Mouse (Mus musculus): Measurements from ENCODE around the gene Dst. TPM values are rescaled to one million over a fixed set of nuclear protein-coding genes. Genes with fewer than 3 reads are reported as not detected.

Dst gene
- polyA plus RNA-seq, 1 experiment from 2014 or later, result 44.5 TPM

DNA sequence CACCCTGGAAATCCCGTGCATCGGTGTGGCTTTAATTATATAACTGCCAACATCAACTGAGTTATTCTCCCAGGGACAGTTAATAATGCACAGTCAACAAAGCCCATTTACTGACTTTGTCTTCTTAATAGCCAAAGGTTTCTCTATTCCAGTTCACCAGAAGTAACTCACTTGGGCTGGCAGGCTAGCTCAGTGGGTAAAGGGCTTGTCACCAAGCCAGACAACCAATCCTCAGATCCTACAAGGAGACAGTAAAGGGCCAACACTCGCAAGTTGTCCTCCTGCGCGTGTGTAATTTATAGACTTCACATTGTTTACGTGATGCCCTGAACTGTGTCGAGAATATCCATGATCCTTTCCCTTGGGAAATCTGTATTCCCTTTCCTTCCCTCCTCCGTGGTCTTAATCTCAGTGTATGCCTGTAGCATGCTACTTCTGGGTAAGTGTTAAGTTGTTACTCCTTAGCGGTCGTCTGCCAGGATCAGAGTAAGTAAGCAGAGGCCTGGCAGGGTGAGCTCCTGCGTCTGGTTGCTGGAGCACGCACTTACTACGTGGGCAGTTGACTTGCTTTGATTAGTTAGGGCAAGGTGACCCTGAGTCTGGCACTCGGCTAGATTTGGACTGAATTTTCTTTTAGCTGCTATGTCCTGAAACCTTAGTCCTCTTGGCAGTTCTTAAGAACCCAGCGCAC is 338.1 kb downstream of the Dst start:
- Histone ChIP-seq H3K27me3 (no peaks in the 10 kb centered on the region), H3K4me1 (no peaks in the 10 kb centered on the region), H3K9me3 (replicated peaks) (no peaks in the 10 kb centered on the region), H3K4me2 (replicated peaks) (no peak overlapping the region), H3K36me3 (peaks cover 58% of the 10 kb centered on the region), H3K9ac (no peak overlapping the region), H3K4me3 (no peak overlapping the region), H3K27ac (no peak overlapping the region)
- 91% methylated on average over 15 of the region's 15 CpGs for WGBS
- no peak for ATAC-seq (ENCODE audit: low FRiP score)

- Histone ChIP-seq H3K4me1 (no peaks in the 10 kb centered on the region), H3K4me2 (replicated peaks) (no peak overlapping the region), H3K9me3 (replicated peaks) (no peaks in the 10 kb centered on the region), H3K36me3 (peaks cover 63% of the 10 kb centered on the region), H3K9ac (no peak overlapping the region), H3K27me3 (no peaks in the 10 kb centered on the region), H3K4me3 (no peak overlapping the region), H3K27ac (no peak overlapping the region)
- WGBS, result 93% methylated on average over 8 of the region's 8 CpGs
- ATAC-seq (ENCODE audit: low FRiP score), result no peak
Observed at GRCm38 (mm10) chr1:34246642-34246987, 338.6 kb downstream of the Dst start.

GRCm38 (mm10) chr1:34251137-34251536 is 343.1 kb downstream of the Dst start:
- 95% methylated on average over 13 of the region's 13 CpGs for WGBS
- Histone ChIP-seq H3K4me1 (no peaks in the 10 kb centered on the region), H3K36me3 (peaks cover 74% of the 10 kb centered on the region), H3K4me2 (replicated peaks) (no peak overlapping the region), H3K9ac (no peak overlapping the region), H3K27ac (no peak overlapping the region), H3K4me3 (no peak overlapping the region), H3K27me3 (no peaks in the 10 kb centered on the region), H3K9me3 (replicated peaks) (no peaks in the 10 kb centered on the region)
- ATAC-seq (ENCODE audit: low FRiP score), result no peak

DNA sequence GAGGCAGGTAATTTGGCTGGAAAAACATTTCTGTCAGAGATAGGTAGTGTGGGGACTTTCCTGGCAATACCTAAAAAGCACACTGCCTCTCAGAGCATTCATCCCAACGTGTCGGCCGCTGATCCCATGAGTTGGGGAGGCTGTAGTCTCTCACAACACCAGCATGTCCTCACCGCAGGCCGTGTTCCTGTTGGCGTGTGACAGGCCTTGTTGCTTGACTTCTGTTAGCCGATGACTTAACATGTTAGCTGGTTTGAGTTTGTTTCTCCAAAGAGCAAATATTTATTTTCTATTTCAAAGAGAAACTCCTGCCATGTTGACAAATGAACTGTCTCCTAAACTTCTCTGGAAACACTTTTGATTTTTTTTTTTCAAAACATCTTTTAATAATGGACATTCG is 344.2 kb downstream of the Dst start:
- Histone ChIP-seq H3K9ac (no peak overlapping the region), H3K27ac (no peak overlapping the region), H3K4me1 (no peaks in the 10 kb centered on the region), H3K4me3 (no peak overlapping the region), H3K9me3 (replicated peaks) (no peaks in the 10 kb centered on the region), H3K36me3 (peaks cover 76% of the 10 kb centered on the region), H3K4me2 (replicated peaks) (no peak overlapping the region), H3K27me3 (no peaks in the 10 kb centered on the region)
- no peak for ATAC-seq (ENCODE audit: low FRiP score)
- 94% methylated on average over 8 of the region's 8 CpGs for WGBS

- ATAC-seq (ENCODE audit: low FRiP score), result no peak
- Histone ChIP-seq H3K27ac (no peak overlapping the region), H3K9me3 (replicated peaks) (no peaks in the 10 kb centered on the region), H3K9ac (no peak overlapping the region), H3K4me3 (no peak overlapping the region), H3K27me3 (no peaks in the 10 kb centered on the region), H3K4me2 (replicated peaks) (no peak overlapping the region), H3K36me3 (peaks cover 77% of the 10 kb centered on the region), H3K4me1 (no peaks in the 10 kb centered on the region)
- WGBS, result 91% methylated on average over 7 of the region's 7 CpGs
Observed at GRCm38 (mm10) chr1:34253876-34254275, 345.9 kb downstream of the Dst start.

GRCm38 (mm10) chr1:34259898-34260297 is 351.9 kb downstream of the Dst start:
- H3K4me1 ChIP-seq, result no peaks in the 10 kb centered on the region
- no peak overlapping the region for H3K9ac ChIP-seq
- peaks cover 80% of the 10 kb centered on the region for H3K36me3 ChIP-seq
- no peak overlapping the region for H3K4me3 ChIP-seq
- H3K27me3 ChIP-seq, result no peaks in the 10 kb centered on the region
- 97% methylated on average over 8 of the region's 8 CpGs for WGBS
- H3K9me3 ChIP-seq (replicated peaks), result no peaks in the 10 kb centered on the region
- no peak overlapping the region for H3K27ac ChIP-seq
- ATAC-seq (ENCODE audit: low FRiP score), result no peak
- H3K4me2 ChIP-seq (replicated peaks), result no peak overlapping the region

- Histone ChIP-seq H3K36me3 (peaks cover 86% of the 10 kb centered on the region), H3K27me3 (no peaks in the 10 kb centered on the region), H3K4me1 (no peaks in the 10 kb centered on the region), H3K4me2 (replicated peaks) (no peak overlapping the region), H3K4me3 (no peak overlapping the region), H3K27ac (no peak overlapping the region), H3K9ac (no peak overlapping the region), H3K9me3 (replicated peaks) (no peaks in the 10 kb centered on the region)
- no peak for ATAC-seq (ENCODE audit: low FRiP score)
- 83% methylated on average over 12 of the region's 12 CpGs for WGBS
Observed at GRCm38 (mm10) chr1:34261011-34261410, 353.0 kb downstream of the Dst start.

DNA sequence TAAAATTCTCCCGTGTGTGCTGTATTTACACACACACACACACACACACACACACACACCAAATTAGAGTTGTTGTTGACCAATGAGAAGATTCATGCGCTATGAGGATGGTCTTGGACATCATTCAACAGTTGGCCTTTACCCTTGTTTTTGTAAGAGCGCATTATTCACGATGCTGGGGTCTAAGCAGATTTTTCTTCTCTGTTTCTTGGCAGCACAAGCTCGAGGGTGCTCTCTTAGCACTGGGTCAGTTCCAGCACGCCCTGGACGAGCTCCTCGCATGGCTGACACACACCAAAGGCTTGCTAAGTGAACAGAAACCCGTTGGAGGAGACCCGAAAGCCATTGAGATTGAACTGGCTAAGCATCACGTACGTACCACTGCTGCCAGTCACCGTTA is 360.5 kb downstream of the Dst start:
- Histone ChIP-seq H3K4me1 (no peaks in the 10 kb centered on the region), H3K27me3 (no peaks in the 10 kb centered on the region), H3K27ac (no peak overlapping the region), H3K9me3 (replicated peaks) (no peaks in the 10 kb centered on the region), H3K4me3 (no peak overlapping the region), H3K9ac (no peak overlapping the region), H3K4me2 (replicated peaks) (no peak overlapping the region), H3K36me3 (peaks cover 82% of the 10 kb centered on the region)
- 91% methylated on average over 13 of the region's 13 CpGs for WGBS
- no peak for ATAC-seq (ENCODE audit: low FRiP score)

DNA sequence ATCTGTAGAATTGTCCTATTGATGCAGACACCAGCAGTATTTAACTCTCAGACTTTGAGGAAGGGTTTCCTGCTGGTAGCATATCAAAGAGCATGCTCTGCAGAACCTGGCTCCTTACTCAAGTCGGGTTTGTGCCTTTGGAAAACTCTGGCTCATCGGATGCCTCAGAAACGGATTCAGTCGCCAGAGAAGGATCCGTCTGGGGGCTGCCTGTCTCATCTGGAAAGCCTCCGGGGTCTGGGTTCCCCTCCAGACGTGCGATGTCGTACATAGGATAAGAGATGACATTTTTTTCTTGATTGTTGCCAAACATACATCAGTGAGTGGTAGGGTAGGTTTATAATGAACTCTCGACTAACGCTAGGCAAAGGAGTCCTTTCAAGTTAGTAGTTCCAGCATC is 361.6 kb downstream of the Dst start:
- H3K27ac ChIP-seq, result no peak overlapping the region
- no peak overlapping the region for H3K4me2 ChIP-seq (replicated peaks)
- H3K36me3 ChIP-seq, result peaks cover 77% of the 10 kb centered on the region
- H3K4me3 ChIP-seq, result no peak overlapping the region
- WGBS, result 87% methylated on average over 11 of the region's 11 CpGs
- no peak for ATAC-seq (ENCODE audit: low FRiP score)
- no peaks in the 10 kb centered on the region for H3K9me3 ChIP-seq (replicated peaks)
- H3K9ac ChIP-seq, result no peak overlapping the region
- H3K27me3 ChIP-seq, result no peaks in the 10 kb centered on the region
- no peaks in the 10 kb centered on the region for H3K4me1 ChIP-seq

DNA sequence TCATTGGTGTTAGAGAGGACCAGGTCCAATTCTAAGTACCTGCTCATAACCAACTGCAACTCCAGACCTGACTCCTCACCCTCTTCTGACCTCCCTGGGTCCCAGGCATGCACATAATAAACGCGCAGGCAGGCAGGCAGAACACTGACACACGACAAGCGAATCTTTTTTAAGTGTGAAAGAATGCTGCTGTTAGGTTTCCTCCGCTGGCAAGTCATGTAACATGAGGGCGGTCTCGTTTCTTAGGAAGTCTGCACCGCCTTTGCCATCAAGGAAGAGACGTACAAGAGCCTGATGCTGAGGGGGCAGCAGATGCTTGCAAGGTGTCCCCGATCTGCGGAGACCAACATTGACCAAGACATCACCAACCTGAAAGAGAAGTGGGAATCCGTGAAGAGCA is 365.9 kb downstream of the Dst start:
- no peak overlapping the region for H3K4me3 ChIP-seq
- no peak for ATAC-seq (ENCODE audit: low FRiP score)
- H3K4me2 ChIP-seq (replicated peaks), result no peak overlapping the region
- no peak overlapping the region for H3K27ac ChIP-seq
- H3K27me3 ChIP-seq, result no peaks in the 10 kb centered on the region
- H3K9ac ChIP-seq, result no peak overlapping the region
- H3K9me3 ChIP-seq (replicated peaks), result no peaks in the 10 kb centered on the region
- H3K36me3 ChIP-seq, result peaks cover 74% of the 10 kb centered on the region
- H3K4me1 ChIP-seq, result no peaks in the 10 kb centered on the region
- 93% methylated on average over 12 of the region's 12 CpGs for WGBS

DNA sequence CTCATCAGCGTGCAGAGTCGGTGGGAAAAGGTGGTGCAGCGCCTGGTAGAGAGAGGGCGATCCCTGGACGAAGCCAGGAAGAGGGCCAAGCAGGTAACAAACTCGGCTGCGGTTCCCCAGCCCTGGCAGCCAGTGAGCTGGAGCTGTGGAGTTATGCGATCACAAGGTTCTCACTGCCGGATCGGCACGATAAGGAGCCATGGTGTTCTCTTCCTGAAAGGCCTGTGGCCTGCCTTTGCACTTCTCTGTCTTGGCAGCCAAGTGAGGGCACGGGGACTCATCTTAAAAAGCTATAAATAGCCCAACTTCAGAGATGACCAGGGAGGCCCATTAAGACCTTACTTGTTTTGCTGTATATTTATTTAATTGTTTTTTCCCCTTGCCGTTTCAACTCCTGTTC is 367.8 kb downstream of the Dst start:
- Histone ChIP-seq H3K9me3 (replicated peaks) (no peaks in the 10 kb centered on the region), H3K4me1 (no peaks in the 10 kb centered on the region), H3K36me3 (peaks cover 69% of the 10 kb centered on the region), H3K4me3 (no peak overlapping the region), H3K27me3 (no peaks in the 10 kb centered on the region), H3K4me2 (replicated peaks) (no peak overlapping the region), H3K9ac (no peak overlapping the region), H3K27ac (no peak overlapping the region)
- 95% methylated on average over 13 of the region's 13 CpGs for WGBS
- ATAC-seq (ENCODE audit: low FRiP score), result no peak

- ATAC-seq (ENCODE audit: low FRiP score), result no peak
- no peak overlapping the region for H3K4me3 ChIP-seq
- no peaks in the 10 kb centered on the region for H3K27me3 ChIP-seq
- no peaks in the 10 kb centered on the region for H3K4me1 ChIP-seq
- peaks cover 67% of the 10 kb centered on the region for H3K36me3 ChIP-seq
- H3K4me2 ChIP-seq (replicated peaks), result no peak overlapping the region
- no peak overlapping the region for H3K9ac ChIP-seq
- H3K27ac ChIP-seq, result no peak overlapping the region
- H3K9me3 ChIP-seq (replicated peaks), result no peaks in the 10 kb centered on the region
- WGBS, result 95% methylated on average over 7 of the region's 7 CpGs
Observed at GRCm38 (mm10) chr1:34276756-34277155, 368.7 kb downstream of the Dst start.

GRCm38 (mm10) chr1:34277259-34277658 is 369.2 kb downstream of the Dst start:
- peaks cover 66% of the 10 kb centered on the region for H3K36me3 ChIP-seq
- H3K27ac ChIP-seq, result no peak overlapping the region
- H3K9ac ChIP-seq, result no peak overlapping the region
- no peaks in the 10 kb centered on the region for H3K27me3 ChIP-seq
- no peaks in the 10 kb centered on the region for H3K9me3 ChIP-seq (replicated peaks)
- WGBS, result 89% methylated on average over 8 of the region's 8 CpGs
- no peaks in the 10 kb centered on the region for H3K4me1 ChIP-seq
- no peak for ATAC-seq (ENCODE audit: low FRiP score)
- H3K4me2 ChIP-seq (replicated peaks), result no peak overlapping the region
- no peak overlapping the region for H3K4me3 ChIP-seq

Data from hindbrain, embryonic 12.5 days (tissue).